Comparison of ENCODE assay signal across 13 mouse cellular contexts in genomic region chr14:73239857-73240256, GRCm38 (mm10). TPM values are rescaled to one million over a fixed set of nuclear protein-coding genes. Genes with fewer than 3 reads are reported as not detected.
DNase-seq lines count a peak whose midpoint lies in the region; TF ChIP-seq lines count a peak whose summit lies in the region.
"Had no signal": no experiment of that assay in that cellular context is flagged by ENCODE, and none has a peak within 500 bp of the region (broad histone marks: within the 10 kb centered on the region; RNA-seq: fewer than 3 reads in every experiment).

No protein-coding gene starts in this region.

- no peaks in the 10 kb centered on the region for H3K9me3 ChIP-seq in embryonic facial prominence, embryonic 10.5 days
- H3K9me3 ChIP-seq: heart, embryonic 15.5 days; neural tube, embryonic 12.5 days; stomach, embryonic 15.5 days had no signal

- H3K27me3 ChIP-seq in embryonic facial prominence, embryonic 10.5 days (replicated peaks; ENCODE audit: low read depth, poor library complexity, severe bottlenecking), result no peaks in the 10 kb centered on the region
- H3K27me3 ChIP-seq: heart, embryonic 15.5 days; neural tube, embryonic 12.5 days; stomach, embryonic 15.5 days had no signal

- intact Hi-C loops in gastrocnemius, adult 2 months (cut with DNase I), result loop anchor here (5.0 to 10.0 kb wide), 4 partner anchors 47 to 235 kb away; no protein-coding TSS in a partner anchor

- no peak for TF ChIP-seq CTCF in gastrocnemius, adult 2 months (IDR thresholded peaks at IDR 0.05)
- no peak for TF ChIP-seq CTCF in layer of hippocampus, adult 2 months (conservative IDR thresholded peaks at IDR 0.05)

- peaks cover 21% of the 10 kb centered on the region for H3K36me3 ChIP-seq in embryonic facial prominence, embryonic 10.5 days (replicated peaks)
- H3K36me3 ChIP-seq: heart, embryonic 15.5 days; stomach, embryonic 15.5 days had no signal

- no peak for DNase-seq in gastrocnemius, adult 2 months
- no peak for DNase-seq in gastrocnemius, adult 8-10 months (ENCODE audit: low spot score in 2 of 2)
- DNase-seq in layer of hippocampus, adult 2 months (ENCODE audit: low spot score in 2 of 2), result no peak
- DNase-seq in layer of hippocampus, postnatal 14 days (ENCODE audit: low spot score in 2 of 2), result no peak
- DNase-seq in 3T3-L1 (ENCODE audit: low read depth, low spot score) (peak; percentile 23), adipocyte (ENCODE audit: low spot score) (no peak)
- no peak for DNase-seq in embryonic facial prominence, embryonic 10.5 days (ENCODE audit: low spot score)
- no peak for DNase-seq in urinary bladder, postnatal 4 days (ENCODE audit: low spot score in 2 of 2)
- DNase-seq: cerebellum, postnatal 25 days; right cerebral cortex, postnatal 14 days had no signal

- H3K4me3 ChIP-seq in gastrocnemius, adult 2 months, result peak overlapping the region; percentile 81
- peak overlapping the region; percentile 64 for H3K4me3 ChIP-seq in layer of hippocampus, adult 2 months
- H3K4me3 ChIP-seq in embryonic facial prominence, embryonic 10.5 days, result peak overlapping the region; percentile 66

- peaks cover 18% of the 10 kb centered on the region for H3K4me1 ChIP-seq in embryonic facial prominence, embryonic 10.5 days
- H3K4me1 ChIP-seq: stomach, embryonic 15.5 days had no signal

- H3K27ac ChIP-seq in gastrocnemius, adult 2 months, result peak overlapping the region; percentile 87
- H3K27ac ChIP-seq in layer of hippocampus, adult 2 months, result peak overlapping the region; percentile 88; the same call in 1 of the 2 replicates
- peak overlapping the region; percentile 94 for H3K27ac ChIP-seq in embryonic facial prominence, embryonic 10.5 days (replicated peaks)
- H3K27ac ChIP-seq: neural tube, embryonic 12.5 days had no signal

- 58% methylated on average over 3 of the region's 3 CpGs for WGBS in embryonic facial prominence, embryonic 10.5 days

RNA-seq across cellular contexts. Expression of gene Lpar6, which starts 2.2 kb away (rescaled TPM):
- under 1 TPM; 0.59 to 0.82 TPM for total RNA-seq in gastrocnemius, adult 2 months (2021)
- total RNA-seq in gastrocnemius, adult 8-10 months (2022), result under 1 TPM; 0.61 to 0.89 (median 0.76) TPM
- 1 to 10 TPM; 1.7 to 1.9 TPM for total RNA-seq in layer of hippocampus, adult 2 months (2021)
- total RNA-seq in layer of hippocampus, postnatal 14 days (2021), result 1 to 10 TPM; 2.1 to 2.2 TPM
- polyA plus RNA-seq in embryonic facial prominence, embryonic 10.5 days (2016; fragmentation: Nextera tagmentation; extraction: Ambion mirVana), result 18.0 and 18.1 TPM in 2 replicates
